ENCODE assay signal across 8 mouse cellular contexts in the genomic region with DNA sequence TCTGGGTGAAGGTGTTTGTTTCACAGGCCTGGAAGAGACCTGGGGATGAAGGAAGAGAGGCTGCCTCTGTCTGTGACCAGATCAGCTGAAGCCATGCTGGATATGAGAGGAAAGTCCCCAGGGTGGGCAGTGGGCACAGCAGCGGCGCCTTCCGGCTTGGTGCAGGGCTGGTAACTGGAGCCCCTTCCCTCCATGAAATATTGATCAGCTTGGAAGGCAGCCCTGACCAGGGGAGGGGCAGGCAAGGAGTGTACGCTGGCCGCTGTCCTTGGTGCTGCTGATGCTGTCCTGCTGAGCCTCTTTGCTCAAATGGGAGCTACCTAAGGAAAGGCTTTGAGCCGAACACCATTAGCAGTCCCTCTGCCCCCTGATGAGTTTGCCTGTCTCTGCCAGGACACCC. TPM values are rescaled to one million over a fixed set of nuclear protein-coding genes. Genes with fewer than 3 reads are reported as not detected.
DNase-seq lines count a peak whose midpoint lies in the region; ATAC-seq lines count a peak whose summit lies in the region.

No protein-coding gene starts in this region.

- no peak overlapping the region for H3K4me2 ChIP-seq in intestine, embryonic 15.5 days (replicated peaks)
- no peak overlapping the region for H3K4me2 ChIP-seq in intestine, embryonic 16.5 days (ENCODE audit: low read depth, low read length)
- no peak overlapping the region for H3K4me2 ChIP-seq in midbrain, embryonic 11.5 days

- no peak overlapping the region for H3K9ac ChIP-seq in intestine, embryonic 15.5 days
- H3K9ac ChIP-seq in intestine, embryonic 16.5 days (ENCODE audit: low read depth, low read length) = no peak overlapping the region
- no peak overlapping the region for H3K9ac ChIP-seq in midbrain, embryonic 11.5 days (ENCODE audit: low read length)

- DNase-seq in adipocyte (ENCODE audit: low spot score) = peak; percentile 47
- DNase-seq in induced T-regulatory cell, adult 2 months (ENCODE audit: low read depth) = peak; percentile 16
- peak; percentile 83 for DNase-seq in midbrain, embryonic 11.5 days (ENCODE audit: low spot score, missing footprints)
- no peak for DNase-seq in layer of hippocampus, postnatal 25 days (ENCODE audit: extremely low spot score in 1 of 2, low spot score in 1 of 2)
- no peak for DNase-seq in right cerebral cortex, postnatal 4 days
- no peak for DNase-seq in spleen, postnatal 36 days (ENCODE audit: low spot score in 2 of 2)

- WGBS in intestine, embryonic 15.5 days = under 1% methylated on average over 6 of the region's 6 CpGs
- 2% methylated on average over 6 of the region's 6 CpGs for WGBS in intestine, embryonic 16.5 days
- 7% methylated on average over 6 of the region's 6 CpGs for WGBS in midbrain, embryonic 11.5 days

- no peak overlapping the region for H3K27ac ChIP-seq in intestine, embryonic 15.5 days
- no peak overlapping the region for H3K27ac ChIP-seq in intestine, embryonic 16.5 days (ENCODE audit: low read length)
- H3K27ac ChIP-seq in midbrain, embryonic 11.5 days (ENCODE audit: low read depth, low read length) = no peak overlapping the region

- H3K4me1 ChIP-seq in intestine, embryonic 15.5 days (replicated peaks) = no peaks in the 10 kb centered on the region
- H3K4me1 ChIP-seq in intestine, embryonic 16.5 days (ENCODE audit: control insufficient read depth, insufficient read depth, low read length) = no peaks in the 10 kb centered on the region
- peaks cover 2% of the 10 kb centered on the region; the same call in 1 of the 2 replicates for H3K4me1 ChIP-seq in midbrain, embryonic 11.5 days (ENCODE audit: control insufficient read depth, insufficient read depth, low read length)

- H3K4me3 ChIP-seq in intestine, embryonic 15.5 days (replicated peaks) = no peak overlapping the region
- H3K4me3 ChIP-seq in intestine, embryonic 16.5 days (ENCODE audit: low read length) = no peak overlapping the region
- H3K4me3 ChIP-seq in midbrain, embryonic 11.5 days (ENCODE audit: low read depth, low read length) = no peak overlapping the region

- H3K27me3 ChIP-seq in intestine, embryonic 15.5 days (replicated peaks) = no peaks in the 10 kb centered on the region
- no peaks in the 10 kb centered on the region for H3K27me3 ChIP-seq in intestine, embryonic 16.5 days (replicated peaks; ENCODE audit: control insufficient read depth, insufficient read depth, low read length)
- H3K27me3 ChIP-seq in midbrain, embryonic 11.5 days (ENCODE audit: control insufficient read depth, insufficient read depth, low read length) = no peaks in the 10 kb centered on the region

- no peaks in the 10 kb centered on the region for H3K36me3 ChIP-seq in intestine, embryonic 15.5 days
- H3K36me3 ChIP-seq in intestine, embryonic 16.5 days (ENCODE audit: control insufficient read depth, insufficient read depth, low read length) = no peaks in the 10 kb centered on the region
- H3K36me3 ChIP-seq in midbrain, embryonic 11.5 days (ENCODE audit: control insufficient read depth, insufficient read depth, low read length) = no peaks in the 10 kb centered on the region

- peak; percentile 51; the same call in 1 of the 2 replicates for ATAC-seq in intestine, embryonic 15.5 days
- ATAC-seq in intestine, embryonic 16.5 days = no peak
- ATAC-seq in midbrain, embryonic 11.5 days (ENCODE audit: low FRiP score) = peak; percentile 42; the same call in 1 of the 2 replicates

- no peaks in the 10 kb centered on the region for H3K9me3 ChIP-seq in intestine, embryonic 15.5 days
- no peaks in the 10 kb centered on the region for H3K9me3 ChIP-seq in intestine, embryonic 16.5 days (ENCODE audit: control insufficient read depth, low read length)
- H3K9me3 ChIP-seq in midbrain, embryonic 11.5 days (ENCODE audit: control insufficient read depth, low read length) = no peaks in the 10 kb centered on the region

RNA-seq across cellular contexts. Expression of gene Rims3, which starts 11.6 kb away (rescaled TPM):
- 1.3 and 1.4 TPM in 2 replicates for polyA plus RNA-seq in intestine, embryonic 15.5 days (2015; fragmentation: Nextera tagmentation; extraction: Ambion mirVana)
- 0.82 and 0.88 TPM in 2 replicates for polyA plus RNA-seq in intestine, embryonic 16.5 days (2015; fragmentation: Nextera tagmentation; extraction: Ambion mirVana)
- polyA plus RNA-seq in midbrain, embryonic 11.5 days (2014; fragmentation: Nextera tagmentation; extraction: Ambion mirVana) = 3.4 and 3.5 TPM in 2 replicates
- total RNA-seq in layer of hippocampus, postnatal 25 days (2021) = 10 to 100 TPM; 24.2 to 30.6 TPM

RNA-seq across cellular contexts. Expression of gene Nfyc, which starts 34.8 kb away (rescaled TPM):
- polyA plus RNA-seq in intestine, embryonic 15.5 days (2015; fragmentation: Nextera tagmentation; extraction: Ambion mirVana) = 77.8 and 86.2 TPM in 2 replicates
- polyA plus RNA-seq in intestine, embryonic 16.5 days (2015; fragmentation: Nextera tagmentation; extraction: Ambion mirVana) = 82.0 and 85.8 TPM in 2 replicates
- polyA plus RNA-seq in midbrain, embryonic 11.5 days (2014; fragmentation: Nextera tagmentation; extraction: Ambion mirVana) = 117 and 118 TPM in 2 replicates
- total RNA-seq in layer of hippocampus, postnatal 25 days (2021) = 10 to 100 TPM; 48.7 to 49.1 TPM

RNA-seq across cellular contexts. Expression of gene Exo5, which starts 58.6 kb away (rescaled TPM):
- polyA plus RNA-seq in intestine, embryonic 15.5 days (2015; fragmentation: Nextera tagmentation; extraction: Ambion mirVana) = 23.8 and 25.3 TPM in 2 replicates
- polyA plus RNA-seq in intestine, embryonic 16.5 days (2015; fragmentation: Nextera tagmentation; extraction: Ambion mirVana) = 23.9 and 26.9 TPM in 2 replicates
- 32.0 and 32.3 TPM in 2 replicates for polyA plus RNA-seq in midbrain, embryonic 11.5 days (2014; fragmentation: Nextera tagmentation; extraction: Ambion mirVana)
- 10 to 100 TPM; 13.1 to 14.1 TPM for total RNA-seq in layer of hippocampus, postnatal 25 days (2021)

Comparison
In these comparisons a context has a peak if more than half of its experiments do, and no peak if none do; other contexts are left out.
1. DNase-seq: peak in adipocyte (single experiment), induced T-regulatory cell, adult 2 months (single experiment) and midbrain, embryonic 11.5 days (single experiment); none in layer of hippocampus, postnatal 25 days (0 of 2), right cerebral cortex, postnatal 4 days (single experiment) and spleen, postnatal 36 days (0 of 2).